Mouse (Mus musculus) layer of hippocampus, adult 9-11 months (tissue): ENCODE measurements at regions not wholly inside any gene's neighbourhood (a gene's known extent, or its start where the extent isn't known, plus 50 kb on each side); places are given as distances from the start of the nearest gene placed in this dataset.
"Not testable (repeated sequence)": the region's sequence is repeated elsewhere in the genome, so short reads cannot be mapped to it uniquely, and the experiment has no call there.

ENCODE experiments used
- DNase-seq: peaks from one replicate; pipeline ENCODE4 v3.0.0; 2022

- no peak for DNase-seq
Observed at GRCm38 (mm10) chr2:78416574-78417109, 451.3 kb upstream of the Ube2e3 start.

GRCm38 (mm10) chr2:78412985-78413384 is 454.9 kb upstream of the Ube2e3 start:
- DNase-seq: no peak

- no peak for DNase-seq
Observed at GRCm38 (mm10) chr2:78403890-78404289, 457.7 kb upstream of the Cwc22 start.

GRCm38 (mm10) chr2:78399236-78399635 is 453.1 kb upstream of the Cwc22 start:
- no peak for DNase-seq

- DNase-seq: no peak
Observed at GRCm38 (mm10) chr2:78396924-78397323, 450.7 kb upstream of the Cwc22 start.

- no peak for DNase-seq
Observed at GRCm38 (mm10) chr2:78393090-78393489, 446.9 kb upstream of the Cwc22 start.

GRCm38 (mm10) chr2:78392425-78392824 is 446.2 kb upstream of the Cwc22 start:
- DNase-seq: no peak

GRCm38 (mm10) chr2:78388001-78388400 is 441.8 kb upstream of the Cwc22 start:
- peak; percentile 57 for DNase-seq

- no peak for DNase-seq
Observed at GRCm38 (mm10) chr2:78381234-78381633, 435.1 kb upstream of the Cwc22 start.

GRCm38 (mm10) chr2:78331736-78332475 is 385.7 kb upstream of the Cwc22 start:
- DNase-seq: no peak

GRCm38 (mm10) chr2:78326091-78326490 is 379.9 kb upstream of the Cwc22 start:
- no peak for DNase-seq

DNA sequence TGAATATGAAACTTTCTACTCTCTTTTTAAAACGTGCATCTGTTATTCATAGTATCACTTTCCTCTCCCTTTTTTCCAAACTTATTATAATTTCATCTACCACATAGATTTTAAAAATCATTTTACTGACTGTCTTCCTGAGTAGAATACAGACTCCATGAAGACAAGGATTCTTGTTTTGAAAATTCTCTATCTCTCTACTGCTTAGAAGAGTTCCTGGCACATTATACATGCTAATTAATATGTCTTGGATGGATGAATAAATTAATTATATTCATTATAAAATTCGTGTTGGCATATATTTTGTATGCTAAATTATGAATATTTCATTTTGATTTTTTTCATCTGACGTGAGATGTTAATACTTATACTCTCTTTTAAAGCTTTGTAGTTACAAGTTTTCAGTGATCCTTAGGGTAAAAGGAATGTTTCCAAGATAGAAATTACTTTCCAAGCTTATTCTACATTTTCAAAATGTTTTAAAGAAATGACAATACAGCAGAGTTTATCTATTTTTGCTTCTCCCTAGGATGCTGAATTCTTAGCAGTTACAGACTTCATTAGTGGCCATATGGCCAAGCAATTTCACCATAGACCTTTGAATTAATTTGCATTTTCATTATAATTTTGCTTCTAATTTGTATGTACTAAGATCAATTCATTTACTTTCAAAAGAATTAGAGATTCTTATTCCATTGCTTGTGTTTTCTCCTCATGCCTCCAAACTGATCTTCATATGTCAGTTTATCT is 376.2 kb upstream of the Cwc22 start:
- no peak for DNase-seq

DNA sequence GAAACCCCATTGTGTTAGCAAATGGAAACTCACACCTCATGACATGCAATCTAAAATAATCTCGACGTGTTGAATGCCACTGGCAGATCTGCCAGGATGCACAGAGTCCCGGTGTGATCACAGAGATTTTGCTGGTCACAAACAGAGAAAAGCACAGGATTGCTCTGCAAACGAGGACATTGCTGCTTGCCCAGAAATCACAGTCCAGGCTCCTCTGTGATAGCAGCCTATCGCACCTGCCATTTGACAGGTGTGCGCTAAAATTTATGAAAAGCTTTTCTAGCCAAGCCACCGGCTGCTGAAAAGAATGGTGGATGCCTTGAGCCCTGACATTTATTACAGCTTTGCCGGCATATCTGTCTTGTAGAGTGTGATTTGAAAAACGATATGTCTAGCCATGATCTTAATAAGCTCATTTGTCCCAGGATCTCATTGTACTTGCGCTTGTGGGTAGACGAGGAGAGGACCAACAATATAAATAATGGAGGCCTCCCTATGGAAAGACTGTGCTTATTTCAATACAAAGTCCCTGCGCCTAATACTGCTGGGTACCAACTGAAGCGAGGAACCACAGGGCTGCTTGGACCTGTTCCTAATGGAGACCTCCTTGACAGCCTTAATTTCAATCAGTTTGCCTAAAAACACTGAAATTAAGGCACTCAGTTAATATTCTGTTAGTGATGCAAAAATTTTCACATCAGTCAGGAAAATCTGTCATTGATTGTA is 365.8 kb upstream of the Cwc22 start:
- no peak for DNase-seq

DNA sequence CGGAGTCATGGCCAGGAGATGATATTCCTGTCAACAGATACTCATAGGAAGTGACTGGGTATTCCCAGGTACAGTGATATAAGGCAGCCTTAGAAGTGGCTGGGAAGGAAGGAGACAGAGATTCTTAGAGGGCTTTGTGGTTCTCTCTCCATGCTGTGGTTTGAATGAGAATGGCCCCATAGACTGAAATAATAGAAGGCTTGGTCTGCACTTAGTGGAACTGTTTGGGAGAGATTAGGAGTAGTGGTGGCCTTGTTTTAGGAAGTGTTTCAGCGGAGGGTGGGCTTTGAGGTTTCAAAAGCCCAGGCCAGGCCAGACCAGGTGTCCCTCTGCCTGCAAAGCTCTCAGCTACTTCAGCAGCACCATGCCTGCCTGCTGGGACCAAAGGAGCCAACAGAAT is 363.2 kb upstream of the Cwc22 start:
- DNase-seq: no peak

GRCm38 (mm10) chr2:78306897-78307296 is 360.7 kb upstream of the Cwc22 start:
- no peak for DNase-seq

- DNase-seq: no peak
Observed at GRCm38 (mm10) chr2:78291665-78292064, 345.5 kb upstream of the Cwc22 start.

DNA sequence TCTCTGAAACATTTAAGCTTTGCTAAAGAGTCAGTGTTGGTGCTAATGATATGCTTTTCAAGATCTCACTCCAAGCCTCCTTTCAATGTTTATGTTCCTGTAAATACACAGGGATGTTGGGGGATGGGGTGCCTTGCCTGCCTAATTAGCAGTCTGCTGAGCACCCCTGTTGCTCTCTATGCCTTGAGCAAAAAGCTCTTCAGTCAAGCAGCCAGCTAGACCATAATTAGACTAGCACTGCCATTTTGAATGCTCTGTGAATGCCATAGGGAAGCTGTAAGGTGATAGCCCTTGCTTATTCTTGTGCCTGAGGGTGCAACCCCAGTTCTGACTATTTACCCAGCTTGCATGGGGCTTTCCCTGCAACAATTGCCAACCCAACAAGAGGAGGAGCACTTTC is 338.6 kb upstream of the Cwc22 start:
- no peak for DNase-seq

DNA sequence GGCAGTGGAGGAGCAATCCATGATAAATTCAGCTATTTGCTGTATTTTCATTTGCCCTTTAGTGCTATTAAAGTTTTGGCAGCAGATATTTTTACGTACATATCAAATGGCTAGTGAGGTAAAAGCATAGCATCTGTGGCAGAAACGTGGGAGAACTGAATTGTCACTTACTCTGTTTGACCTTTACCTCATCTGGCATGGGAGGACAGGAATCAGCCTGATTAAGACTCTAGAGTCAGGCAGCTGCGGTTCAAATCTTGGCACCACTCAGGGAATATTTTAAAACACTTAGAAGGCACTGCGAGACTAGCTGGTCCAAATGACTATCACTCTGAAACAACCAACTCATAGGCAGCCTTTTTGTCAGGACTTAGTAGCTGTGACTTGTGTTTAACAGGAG is 337.4 kb upstream of the Cwc22 start:
- no peak for DNase-seq

- DNase-seq: not testable (repeated sequence)
Observed at GRCm38 (mm10) chr2:78281846-78282245, 335.7 kb upstream of the Cwc22 start.

DNA sequence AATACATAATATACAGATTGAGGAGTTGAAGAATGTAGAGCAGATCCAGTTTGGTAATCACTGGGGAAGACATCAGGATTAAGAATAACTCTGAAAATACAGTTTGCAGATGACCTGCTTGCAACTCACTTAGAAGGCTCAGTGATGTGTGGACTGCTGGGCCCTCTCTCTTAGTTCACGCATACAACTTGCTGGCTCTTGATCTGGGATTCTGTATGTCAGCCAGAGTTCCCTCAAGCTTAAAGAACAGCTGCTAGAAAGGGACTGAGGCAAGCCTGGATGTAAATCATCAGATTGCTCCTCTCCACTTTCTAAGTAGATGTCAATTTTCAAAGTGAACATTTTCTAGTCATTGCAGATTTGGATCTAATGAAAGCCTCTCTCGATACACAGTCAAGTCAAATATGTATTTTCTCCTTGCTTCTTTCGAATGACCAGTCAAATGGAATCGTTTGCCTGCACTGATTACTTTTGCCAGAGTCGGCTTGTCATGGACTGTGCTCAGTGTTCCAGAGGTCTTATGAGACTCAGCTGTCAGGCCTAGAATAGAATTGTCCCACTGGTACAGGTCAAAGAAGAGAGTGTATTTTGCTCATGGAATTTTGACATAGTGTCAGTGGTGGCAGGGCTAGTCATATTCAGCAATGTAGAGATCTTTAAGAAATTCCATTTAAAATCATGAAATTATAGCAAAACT is 334.2 kb upstream of the Cwc22 start:
- DNase-seq: no peak

DNA sequence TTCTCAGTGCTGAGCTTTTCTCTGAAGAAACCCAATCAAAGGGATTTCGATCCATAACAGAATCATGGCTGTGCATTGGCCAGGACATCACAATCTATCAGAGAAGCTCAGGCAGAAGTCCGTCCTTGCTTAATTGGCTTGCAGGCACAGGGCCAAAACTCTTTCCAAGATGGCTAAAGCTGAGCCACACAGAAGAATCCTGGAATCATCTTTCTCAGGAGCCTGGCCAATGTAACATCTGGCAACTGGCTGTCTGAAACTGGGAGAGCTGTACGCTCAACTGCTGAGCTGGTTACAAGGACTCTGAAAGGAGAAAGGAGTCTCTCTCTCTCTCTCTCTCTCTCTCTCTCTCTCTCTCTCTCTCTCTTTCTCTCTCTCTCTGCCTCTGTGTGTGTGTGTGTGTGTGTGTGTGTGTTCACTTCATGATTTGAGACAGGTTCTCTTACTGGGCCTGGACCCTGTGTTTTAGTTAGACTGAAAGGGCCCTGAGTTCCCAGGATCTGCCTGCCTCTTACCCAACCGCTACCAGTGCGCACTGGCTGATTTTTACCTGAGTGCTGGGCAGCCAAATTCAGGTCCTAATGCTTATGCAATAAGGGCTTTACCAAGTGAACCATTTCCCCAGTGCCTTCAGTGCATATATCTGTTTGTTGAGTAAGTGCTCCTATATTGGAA is 333.3 kb upstream of the Cwc22 start:
- DNase-seq: no peak

GRCm38 (mm10) chr2:78278630-78279029 is 332.5 kb upstream of the Cwc22 start:
- DNase-seq: no peak
